Mouse (Mus musculus) C3H10T1/2 (cell line): ENCODE measurements around the gene Myo1f. TPM values are rescaled to one million over a fixed set of nuclear protein-coding genes. Genes with fewer than 3 reads are reported as not detected.

Source experiments
- polyA plus RNA-seq, 2 experiments: library from polyadenylated mRNA; unstranded; fragments of >200 nt; fragmentation: generic; extraction: Trizol; gene quantifications; one replicate each; pipeline ENCODE4 v1.2.1; 2012; ENCODE audit warnings: missing spikeins in 2 of 2

Gene Myo1f
- polyA plus RNA-seq, result under 1 TPM in 1 of 2 experiments, not detected in 1; 0.01 TPM

GRCm38 (mm10) chr17:33555223-33555855, at the start of gene Myo1f:
Gene Myo1f, plus strand, starts transcription at chr17:33555707.

DNA sequence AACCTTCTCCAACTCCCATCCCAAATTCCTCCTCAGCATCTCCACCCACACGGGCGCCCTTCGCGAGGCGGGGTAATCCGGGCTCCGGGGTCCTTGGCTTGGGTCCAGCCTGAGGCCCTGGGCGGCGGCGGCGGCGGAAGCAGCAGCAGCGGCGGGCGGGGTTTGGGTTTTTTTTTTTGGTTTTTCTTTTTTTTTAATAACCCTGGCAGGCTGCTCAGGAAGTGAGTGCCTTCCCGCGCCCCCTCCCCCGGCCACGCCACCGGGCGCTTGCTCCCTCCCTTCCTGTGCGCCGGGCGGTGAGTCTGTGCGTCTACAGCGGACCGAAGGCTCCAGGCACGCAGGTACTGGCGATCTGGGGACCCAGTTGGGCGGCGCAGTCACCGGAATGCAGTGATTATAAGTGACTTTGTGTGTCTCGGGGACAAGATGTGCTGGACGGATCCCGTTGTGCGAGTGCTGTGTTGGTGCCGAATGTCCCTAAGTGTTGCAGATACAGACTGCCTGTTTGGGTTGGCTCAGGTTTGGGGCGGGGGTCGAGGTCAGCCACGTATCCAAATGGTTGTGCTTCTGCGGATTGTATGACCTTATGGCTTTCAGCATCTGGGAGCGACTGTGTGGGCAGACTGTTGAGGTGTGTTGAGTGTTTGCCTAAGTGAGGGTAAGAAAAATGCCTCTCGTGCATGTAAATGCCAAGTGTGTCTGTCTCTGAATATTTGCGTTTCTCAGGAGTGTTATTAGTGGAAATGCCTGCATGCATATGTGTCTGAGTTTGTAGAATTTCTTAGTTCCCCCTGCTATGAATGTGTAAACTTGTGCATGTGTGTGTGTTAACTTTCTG, 31.4 kb upstream of the Myo1f start, which contains the start of gene Adamts10:
Gene Adamts10, plus strand, starts transcription at position 287 of the 838 bp plus-strand sequence.

GRCm38 (mm10) chr17:33628621-33629486, 73.3 kb downstream of the Myo1f start, which contains the start of gene Zfp414:
Gene Zfp414, plus strand, starts transcription at chr17:33629090.

DNA sequence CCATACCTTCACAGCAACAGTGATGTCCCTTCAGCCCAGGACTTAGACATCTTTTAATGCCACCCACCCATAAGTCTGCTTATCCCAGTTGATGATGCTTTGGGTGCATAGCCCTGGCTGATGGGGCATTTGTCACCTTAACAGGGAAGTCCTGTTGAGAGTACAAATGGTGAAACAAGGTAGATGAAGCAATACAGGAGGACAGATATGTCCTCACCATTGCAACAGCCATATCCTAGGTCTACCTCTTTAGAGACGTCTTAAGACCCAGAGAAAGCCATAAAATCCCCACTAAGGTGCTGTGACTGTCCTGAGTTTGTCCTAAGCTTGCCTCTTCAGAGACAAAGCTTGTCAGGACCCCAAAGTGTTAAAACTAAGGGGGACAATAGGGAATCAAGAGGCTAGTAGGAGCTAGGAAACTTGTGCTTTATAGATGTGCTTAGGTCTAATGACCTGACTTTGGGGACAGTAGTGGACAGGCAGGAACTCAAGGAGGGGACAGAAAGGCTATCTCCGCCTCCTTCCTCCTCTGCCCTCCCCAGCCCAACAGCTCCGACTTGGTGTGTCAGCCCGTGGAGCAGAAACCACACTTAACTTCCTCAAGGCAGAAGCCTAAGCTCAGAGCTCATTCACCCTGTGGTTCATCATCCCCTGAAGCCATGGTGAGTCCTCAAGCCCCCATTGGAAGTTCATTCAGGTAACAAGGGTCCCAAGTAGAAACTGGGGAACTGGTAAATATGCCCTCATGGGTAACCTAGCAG, 82.2 kb downstream of the Myo1f start, which contains the start of gene Pram1:
Gene Pram1, plus strand, starts transcription at position 541 of the 761 bp plus-strand sequence.

Other genes starting within 250 kb of the Myo1f start
- gene Zfp81, start 196.8 kb upstream of the Myo1f start, polyA plus RNA-seq, result under 1 TPM; 0.07 to 0.86 TPM
- gene Zfp101, start 161.1 kb upstream of the Myo1f start, polyA plus RNA-seq, result 1 to 10 TPM in 1 of 2 experiments, under 1 TPM in 1; 0.13 to 2.5 TPM
- gene Actl9, start 122.8 kb upstream of the Myo1f start, polyA plus RNA-seq, result under 1 TPM; 0.01 to 0.18 TPM
- 10 to 100 TPM in 1 of 2 experiments, 1 to 10 TPM in 1; 6.6 to 31.9 TPM for gene Adamts10, start 31.5 kb upstream of the Myo1f start, polyA plus RNA-seq
- gene Zfp414, start 73.4 kb downstream of the Myo1f start, polyA plus RNA-seq, result 10 to 100 TPM; 57.0 to 81.0 TPM
- gene Pram1, start 82.3 kb downstream of the Myo1f start, polyA plus RNA-seq, result 1 to 10 TPM in 1 of 2 experiments, not detected in 1; 1.1 TPM
- 100 to 1,000 TPM in 1 of 2 experiments, 10 to 100 TPM in 1; 27.5 to 115 TPM for gene Hnrnpm, start 131.2 kb downstream of the Myo1f start, polyA plus RNA-seq
- 10 to 100 TPM; 40.8 to 81.8 TPM for gene March2, start 163.0 kb downstream of the Myo1f start, polyA plus RNA-seq
- 100 to 1,000 TPM in 1 of 2 experiments, 10 to 100 TPM in 1; 96.4 to 219 TPM for gene Rab11b, start 204.8 kb downstream of the Myo1f start, polyA plus RNA-seq
- gene Angptl4, start 226.1 kb downstream of the Myo1f start, polyA plus RNA-seq, result 100 to 1,000 TPM in 1 of 2 experiments, 10 to 100 TPM in 1; 32.8 to 266 TPM